Mouse (Mus musculus) ES-E14 (cell line): ENCODE measurements around the gene Pcyt2.

ENCODE experiments used
- CHD2 ChIP-seq: IDR thresholded peaks from 2 replicates; pipeline ENCODE4 v1.6.1; 2014; ENCODE audit warnings: mild to moderate bottlenecking, low read depth, low read length, inconsistent platforms
- HCFC1 ChIP-seq: IDR thresholded peaks from 2 replicates; pipeline ENCODE4 v1.6.1; 2012; ENCODE audit warnings: low read length, inconsistent platforms, borderline replicate concordance; ENCODE audit not compliant: insufficient read depth
- MAFK ChIP-seq: IDR thresholded peaks from 2 replicates; pipeline ENCODE4 v1.6.1; 2014; ENCODE audit warnings: mild to moderate bottlenecking, low read depth, low read length, inconsistent platforms; ENCODE audit not compliant: insufficient read depth
- ZC3H11A ChIP-seq: IDR thresholded peaks from 2 replicates; pipeline ENCODE4 v1.6.1; 2012; ENCODE audit warnings: low read depth, mild to moderate bottlenecking, inconsistent platforms, low read length, borderline replicate concordance
- ZNF384 ChIP-seq: IDR thresholded peaks from 2 replicates; pipeline ENCODE4 v1.6.1; 2012; ENCODE audit warnings: low read depth, low read length, inconsistent platforms

DNA sequence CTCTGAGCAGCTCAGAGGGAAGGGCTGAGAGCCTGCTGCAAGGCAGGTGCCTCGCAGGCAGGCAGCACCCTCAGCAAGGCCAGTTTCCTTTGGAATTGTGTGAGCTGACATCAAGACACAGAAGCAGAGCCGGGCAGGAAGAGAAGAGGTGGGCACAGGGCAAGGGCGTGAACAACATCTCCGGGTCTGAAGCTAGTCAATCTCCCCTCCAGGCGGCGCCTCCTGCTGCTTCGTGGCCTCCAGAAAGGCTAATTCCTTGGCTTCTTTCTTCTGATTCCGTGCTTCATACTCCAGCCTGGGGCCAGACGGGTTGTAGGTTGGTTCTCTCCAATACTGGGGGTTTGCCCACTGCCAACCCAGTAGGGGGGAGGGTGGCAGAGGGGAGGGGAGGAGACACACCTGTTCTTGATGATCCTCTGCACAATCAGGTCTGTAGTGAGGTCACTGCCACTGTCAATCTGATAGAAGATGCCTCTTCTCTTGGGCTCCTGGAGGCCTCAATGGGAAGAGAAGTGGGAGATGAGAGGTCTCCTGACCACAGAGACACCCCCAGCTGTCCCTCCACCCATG, 7.2 kb downstream of the Pcyt2 start:
- no peak for TF ChIP-seq MAFK
- TF ChIP-seq ZC3H11A: no peak
- TF ChIP-seq HCFC1: no peak
- TF ChIP-seq CHD2: no peak
- TF ChIP-seq ZNF384: no peak
